ENCODE assay signal across 8 mouse cellular contexts in the genomic region with DNA sequence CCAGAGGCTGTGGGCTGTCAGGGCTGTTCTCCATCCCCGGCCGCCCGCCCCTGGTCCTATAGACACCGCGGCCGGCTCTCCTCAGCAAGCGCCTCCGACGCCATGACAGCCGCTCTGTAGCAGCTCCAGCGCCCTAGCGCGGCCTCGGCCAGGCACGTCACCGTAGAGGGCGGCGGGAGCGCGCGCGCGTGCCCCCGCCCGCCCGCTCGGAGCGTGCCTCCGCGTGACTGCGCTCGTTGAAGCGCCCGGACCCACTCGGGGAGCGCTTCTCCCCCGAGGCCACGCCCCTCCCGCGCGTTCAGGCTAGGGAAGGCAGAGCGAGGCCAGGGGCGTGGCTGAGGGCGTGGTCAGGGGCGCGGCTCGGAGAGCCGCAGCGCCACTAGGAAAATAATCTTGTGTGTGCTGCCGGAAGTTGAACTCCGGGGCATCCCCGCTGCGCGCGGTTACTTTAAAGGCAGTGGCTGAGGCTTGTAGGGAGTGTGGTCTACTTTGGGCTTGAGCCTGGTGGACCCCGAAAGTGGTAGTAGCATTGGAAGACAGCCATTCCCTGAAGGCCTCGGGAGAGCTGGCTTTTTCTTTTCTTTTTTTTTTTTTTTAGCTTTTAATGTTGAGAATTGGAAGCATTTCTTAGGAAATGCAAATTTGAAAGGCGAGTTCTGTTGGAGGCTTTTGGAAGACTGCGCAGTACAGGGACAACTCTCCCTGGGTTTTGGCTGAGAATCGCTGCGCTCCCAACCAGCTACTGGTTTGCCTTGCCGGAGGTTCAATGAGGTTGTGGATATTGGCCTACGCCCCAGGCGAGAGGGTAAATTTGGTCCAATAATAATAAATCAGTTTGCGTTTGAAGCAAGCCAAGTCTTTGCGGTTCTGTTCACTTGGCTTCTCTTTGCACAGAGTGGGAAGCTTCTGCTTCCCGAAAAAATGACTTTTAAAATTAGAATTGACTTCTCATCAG. TPM values are rescaled to one million over a fixed set of nuclear protein-coding genes. Genes with fewer than 3 reads are reported as not detected.
DNase-seq lines count a peak whose midpoint lies in the region; ATAC-seq and TF ChIP-seq lines count a peak whose summit lies in the region.

TSS of gene Mindy2 (minus strand) at position 162 of the 955 bp plus-strand sequence.

- TF ChIP-seq CTCF in ES-Bruce4 (IDR thresholded peaks at IDR 0.05; ENCODE audit: low read depth, low read length), result no peak

- H3K4me3 ChIP-seq in ES-Bruce4 (ENCODE audit: low read depth, low read length), result peak within 1 kb of the TSS; percentile 87
- peak within 1 kb of the TSS; percentile 90 for H3K4me3 ChIP-seq in forebrain, embryonic 14.5 days (ENCODE audit: low read depth, low read length)
- peak within 1 kb of the TSS; percentile 99 for H3K4me3 ChIP-seq in neural tube, embryonic 15.5 days (replicated peaks)

- no peaks in the 10 kb centered on the region for H3K4me1 ChIP-seq in ES-Bruce4 (ENCODE audit: control insufficient read depth, insufficient read depth, low read length)
- H3K4me1 ChIP-seq in forebrain, embryonic 14.5 days (ENCODE audit: control insufficient read depth, insufficient read depth, low read length), result peaks cover 15% of the 10 kb centered on the region
- peaks cover 33% of the 10 kb centered on the region for H3K4me1 ChIP-seq in neural tube, embryonic 15.5 days

- H3K36me3 ChIP-seq in ES-Bruce4 (ENCODE audit: control insufficient read depth, insufficient read depth, low read length, poor library complexity, severe bottlenecking), result no peaks in the 10 kb centered on the region
- H3K36me3 ChIP-seq in forebrain, embryonic 14.5 days (ENCODE audit: control insufficient read depth, insufficient read depth, low read length), result no peaks in the 10 kb centered on the region
- H3K36me3 ChIP-seq in neural tube, embryonic 15.5 days, result no peaks in the 10 kb centered on the region

- intact Hi-C loops in heart, postnatal 14 days (cut with DNase I), result loop anchor here (2.0 kb wide), 1 partner anchor 22 kb away; the partner anchor contains the start of gene Adam10

- no peak within 1 kb of the TSS for H3K27ac ChIP-seq in ES-Bruce4 (ENCODE audit: insufficient read depth, low read length)
- peak within 1 kb of the TSS; percentile 91 for H3K27ac ChIP-seq in forebrain, embryonic 14.5 days (ENCODE audit: low read depth, low read length)
- H3K27ac ChIP-seq in neural tube, embryonic 15.5 days (replicated peaks), result peak within 1 kb of the TSS; percentile 97

- H3K27me3 ChIP-seq in ES-Bruce4 (ENCODE audit: control insufficient read depth, insufficient read depth, low read length, poor library complexity, severe bottlenecking), result no peaks in the 10 kb centered on the region
- no peaks in the 10 kb centered on the region for H3K27me3 ChIP-seq in forebrain, embryonic 14.5 days (replicated peaks; ENCODE audit: control insufficient read depth, insufficient read depth, low read length)
- H3K27me3 ChIP-seq in neural tube, embryonic 15.5 days (replicated peaks), result no peaks in the 10 kb centered on the region

- DNase-seq in forebrain, embryonic 14.5 days (ENCODE audit: low spot score), result peak; percentile 98
- peak; percentile 99 for DNase-seq in heart, postnatal 14 days
- peak; percentile 97 for DNase-seq in layer of hippocampus, adult 11-12 months (ENCODE audit: low spot score)
- DNase-seq in lung, adult 18-20 months, result peak; percentile 97 to 99
- DNase-seq in testis, postnatal 14 days (ENCODE audit: low spot score), result peak; percentile 98

- ATAC-seq in cerebellum, adult (ENCODE audit: insufficient number of reproducible peaks, low FRiP score, low TSS enrichment), result peak; percentile 92
- peak; percentile 97 for ATAC-seq in forebrain, embryonic 14.5 days
- peak; percentile 97 for ATAC-seq in neural tube, embryonic 15.5 days (ENCODE audit: low FRiP score)

- H3K9ac ChIP-seq in ES-Bruce4 (ENCODE audit: low read depth, poor library complexity, severe bottlenecking), result peak within 1 kb of the TSS; percentile 62
- peak within 1 kb of the TSS; percentile 91 for H3K9ac ChIP-seq in forebrain, embryonic 14.5 days (ENCODE audit: low read length)
- H3K9ac ChIP-seq in neural tube, embryonic 15.5 days (replicated peaks), result peak within 1 kb of the TSS; percentile 99

- no peak for TF ChIP-seq POLR2A in ES-Bruce4 (IDR thresholded peaks at IDR 0.05; ENCODE audit: insufficient read depth, low read length)

- no peak for TF ChIP-seq EP300 in ES-Bruce4 (IDR thresholded peaks at IDR 0.05; ENCODE audit: insufficient read depth, low read depth, low read length)

- 2% methylated on average over 64 of the region's 67 CpGs for WGBS in forebrain, embryonic 14.5 days
- under 1% methylated on average over 67 of the region's 67 CpGs for WGBS in neural tube, embryonic 15.5 days

- H3K9me3 ChIP-seq in ES-Bruce4 (replicated peaks; ENCODE audit: control insufficient read depth, insufficient read depth, low read length, poor library complexity, severe bottlenecking), result no peaks in the 10 kb centered on the region
- no peaks in the 10 kb centered on the region for H3K9me3 ChIP-seq in forebrain, embryonic 14.5 days (replicated peaks; ENCODE audit: control insufficient read depth, low read length)
- no peaks in the 10 kb centered on the region for H3K9me3 ChIP-seq in neural tube, embryonic 15.5 days (replicated peaks)

- H3K4me2 ChIP-seq in forebrain, embryonic 14.5 days (ENCODE audit: low read length), result peak within 1 kb of the TSS; percentile 66
- peak within 1 kb of the TSS; percentile 71 for H3K4me2 ChIP-seq in neural tube, embryonic 15.5 days

RNA-seq across cellular contexts. Expression of gene Mindy2, which starts in this region (rescaled TPM):
- polyA plus RNA-seq in ES-Bruce4 (2011; ENCODE audit: insufficient read depth, insufficient read length, low read depth, missing spikeins), result 3.5 and 4.0 TPM in 2 replicates
- polyA plus RNA-seq in forebrain, embryonic 14.5 days (2014; fragmentation: Nextera tagmentation; extraction: Ambion mirVana), result 12.4 and 14.6 TPM in 2 replicates
- total RNA-seq in heart, postnatal 14 days (2021), result 10 to 100 TPM; 34.7 to 35.0 TPM
- 19.3 and 22.3 TPM in 2 replicates for polyA plus RNA-seq in neural tube, embryonic 15.5 days (2015; fragmentation: Nextera tagmentation; extraction: Ambion mirVana)
